Mouse (Mus musculus): ENCODE measurements around the gene Ltbp2. TPM values are rescaled to one million over a fixed set of nuclear protein-coding genes. Genes with fewer than 3 reads are reported as not detected.

Gene Ltbp2
- polyA plus RNA-seq, 1 experiment, result not detected

GRCm38 (mm10) chr12:84805228-84805842, 71.0 kb downstream of the Ltbp2 start:
- TF ChIP-seq POLR2A (IDR thresholded peaks at IDR 0.05; ENCODE audit: insufficient read depth, low read depth, low read length), result no peak
- TF ChIP-seq CTCF (IDR thresholded peaks at IDR 0.05; ENCODE audit: insufficient read depth, low read depth, low read length), result no peak
- Histone ChIP-seq H3K4me3 (ENCODE audit: insufficient read depth, low read depth, low read length) (no peak overlapping the region), H3K4me1 (ENCODE audit: control insufficient read depth, insufficient read depth, low read length) (no peaks in the 10 kb centered on the region), H3K27ac (ENCODE audit: insufficient read depth, low read depth, low read length) (no peak overlapping the region)
- 70% methylated on average over 9 of the region's 9 CpGs for WGBS

GRCm38 (mm10) chr12:84802625-84803024, 73.7 kb downstream of the Ltbp2 start:
- no peak overlapping the region for H3K27ac ChIP-seq (ENCODE audit: insufficient read depth, low read depth, low read length)
- no peak overlapping the region for H3K4me3 ChIP-seq (ENCODE audit: insufficient read depth, low read depth, low read length)
- 83% methylated on average over 3 of the region's 3 CpGs for WGBS
- H3K4me1 ChIP-seq (ENCODE audit: control insufficient read depth, insufficient read depth, low read length), result no peaks in the 10 kb centered on the region
- TF ChIP-seq CTCF (IDR thresholded peaks at IDR 0.05; ENCODE audit: insufficient read depth, low read depth, low read length) (no peak), POLR2A (IDR thresholded peaks at IDR 0.05; ENCODE audit: insufficient read depth, low read depth, low read length) (no peak)

- TF ChIP-seq CTCF (IDR thresholded peaks at IDR 0.05; ENCODE audit: insufficient read depth, low read depth, low read length), result no peak
- TF ChIP-seq POLR2A (IDR thresholded peaks at IDR 0.05; ENCODE audit: insufficient read depth, low read depth, low read length), result no peak
- H3K27ac ChIP-seq (ENCODE audit: insufficient read depth, low read depth, low read length), result no peak overlapping the region
- no peaks in the 10 kb centered on the region for H3K4me1 ChIP-seq (ENCODE audit: control insufficient read depth, insufficient read depth, low read length)
- WGBS, result 78% methylated on average over 13 of the region's 13 CpGs
- H3K4me3 ChIP-seq (ENCODE audit: insufficient read depth, low read depth, low read length), result no peak overlapping the region
These were observed 74.7 kb downstream of the Ltbp2 start for GRCm38 (mm10) chr12:84801532-84802110.

- TF ChIP-seq CTCF (IDR thresholded peaks at IDR 0.05; ENCODE audit: insufficient read depth, low read depth, low read length), result no peak
- no peak for TF ChIP-seq POLR2A (IDR thresholded peaks at IDR 0.05; ENCODE audit: insufficient read depth, low read depth, low read length)
- H3K4me3 ChIP-seq (ENCODE audit: insufficient read depth, low read depth, low read length), result no peak overlapping the region
- no peak overlapping the region for H3K27ac ChIP-seq (ENCODE audit: insufficient read depth, low read depth, low read length)
- peaks cover 3% of the 10 kb centered on the region; the same call in 1 of the 2 replicates for H3K4me1 ChIP-seq (ENCODE audit: control insufficient read depth, insufficient read depth, low read length)
- WGBS, result 53% methylated on average over 4 of the region's 4 CpGs
These were observed 75.9 kb downstream of the Ltbp2 start for GRCm38 (mm10) chr12:84800419-84800818.

- no peak overlapping the region for H3K27ac ChIP-seq (ENCODE audit: insufficient read depth, low read depth, low read length)
- WGBS, result 93% methylated on average over 13 of the region's 13 CpGs
- TF ChIP-seq CTCF (IDR thresholded peaks at IDR 0.05; ENCODE audit: insufficient read depth, low read depth, low read length) (no peak), POLR2A (IDR thresholded peaks at IDR 0.05; ENCODE audit: insufficient read depth, low read depth, low read length) (no peak)
- peaks cover 4% of the 10 kb centered on the region; the same call in 1 of the 2 replicates for H3K4me1 ChIP-seq (ENCODE audit: control insufficient read depth, insufficient read depth, low read length)
- no peak overlapping the region for H3K4me3 ChIP-seq (ENCODE audit: insufficient read depth, low read depth, low read length)
These were observed 77.2 kb downstream of the Ltbp2 start for GRCm38 (mm10) chr12:84799086-84799485.

- 91% methylated on average over 8 of the region's 8 CpGs for WGBS
- H3K27ac ChIP-seq (ENCODE audit: insufficient read depth, low read depth, low read length), result no peak overlapping the region
- H3K4me3 ChIP-seq (ENCODE audit: insufficient read depth, low read depth, low read length), result no peak overlapping the region
- H3K4me1 ChIP-seq (ENCODE audit: control insufficient read depth, insufficient read depth, low read length), result peaks cover 4% of the 10 kb centered on the region; the same call in 1 of the 2 replicates
- TF ChIP-seq POLR2A (IDR thresholded peaks at IDR 0.05; ENCODE audit: insufficient read depth, low read depth, low read length) (no peak), CTCF (IDR thresholded peaks at IDR 0.05; ENCODE audit: insufficient read depth, low read depth, low read length) (no peak)
These were observed 81.7 kb downstream of the Ltbp2 start for GRCm38 (mm10) chr12:84794647-84795046.

- no peak for TF ChIP-seq POLR2A (IDR thresholded peaks at IDR 0.05; ENCODE audit: insufficient read depth, low read depth, low read length)
- TF ChIP-seq CTCF (IDR thresholded peaks at IDR 0.05; ENCODE audit: insufficient read depth, low read depth, low read length), result no peak
- Histone ChIP-seq H3K4me3 (ENCODE audit: insufficient read depth, low read depth, low read length) (no peak overlapping the region), H3K27ac (ENCODE audit: insufficient read depth, low read depth, low read length) (no peak overlapping the region), H3K4me1 (ENCODE audit: control insufficient read depth, insufficient read depth, low read length) (peaks cover 4% of the 10 kb centered on the region; the same call in 1 of the 2 replicates)
- WGBS, result 94% methylated on average over 4 of the region's 4 CpGs
These were observed 83.7 kb downstream of the Ltbp2 start for GRCm38 (mm10) chr12:84792629-84793028.

GRCm38 (mm10) chr12:84790853-84791252, 85.5 kb downstream of the Ltbp2 start:
- H3K4me3 ChIP-seq (ENCODE audit: insufficient read depth, low read depth, low read length), result no peak overlapping the region
- peaks cover 4% of the 10 kb centered on the region; the same call in 1 of the 2 replicates for H3K4me1 ChIP-seq (ENCODE audit: control insufficient read depth, insufficient read depth, low read length)
- H3K27ac ChIP-seq (ENCODE audit: insufficient read depth, low read depth, low read length), result no peak overlapping the region
- TF ChIP-seq CTCF (IDR thresholded peaks at IDR 0.05; ENCODE audit: insufficient read depth, low read depth, low read length), result no peak
- no peak for TF ChIP-seq POLR2A (IDR thresholded peaks at IDR 0.05; ENCODE audit: insufficient read depth, low read depth, low read length)
- WGBS, result 75% methylated on average over 10 of the region's 10 CpGs

GRCm38 (mm10) chr12:84786091-84786490, 90.2 kb downstream of the Ltbp2 start:
- no peak overlapping the region for H3K4me3 ChIP-seq (ENCODE audit: insufficient read depth, low read depth, low read length)
- WGBS, result 54% methylated on average over 5 of the region's 5 CpGs
- TF ChIP-seq POLR2A (IDR thresholded peaks at IDR 0.05; ENCODE audit: insufficient read depth, low read depth, low read length) (no peak), CTCF (IDR thresholded peaks at IDR 0.05; ENCODE audit: insufficient read depth, low read depth, low read length) (no peak)
- no peak overlapping the region for H3K27ac ChIP-seq (ENCODE audit: insufficient read depth, low read depth, low read length)
- H3K4me1 ChIP-seq (ENCODE audit: control insufficient read depth, insufficient read depth, low read length), result peaks cover 17% of the 10 kb centered on the region

Data from olfactory bulb, adult 2 months (tissue).